Mouse (Mus musculus): ENCODE measurements around the gene Ctdspl. TPM values are rescaled to one million over a fixed set of nuclear protein-coding genes. Genes with fewer than 3 reads are reported as not detected.

The Ctdspl gene
- total RNA-seq, 4 experiments from 2014 or later, result 2.0 to 4.7 (median 3.1) TPM

DNA sequence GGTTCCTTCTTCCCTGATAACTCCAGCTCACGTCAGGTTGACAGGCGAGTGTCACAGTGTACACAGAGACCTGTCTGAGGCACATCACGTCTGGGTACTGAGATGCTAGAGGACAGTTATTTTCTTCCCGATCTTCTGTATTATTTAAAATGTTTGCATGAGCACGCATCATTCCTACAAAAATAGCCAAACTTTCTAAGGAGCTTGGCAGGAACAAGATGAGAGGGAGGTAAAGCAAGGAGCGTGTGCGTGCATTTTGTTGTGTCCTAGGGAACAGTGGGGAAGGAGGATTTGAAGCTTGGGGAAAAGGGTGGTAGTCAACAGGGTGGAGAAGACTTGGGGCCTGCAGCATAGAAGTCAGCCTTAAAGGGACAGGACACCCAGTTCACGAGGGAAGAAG lies 22.9 kb downstream of the Ctdspl start:
- no peak for DNase-seq (ENCODE audit: low spot score in 2 of 2)

DNA sequence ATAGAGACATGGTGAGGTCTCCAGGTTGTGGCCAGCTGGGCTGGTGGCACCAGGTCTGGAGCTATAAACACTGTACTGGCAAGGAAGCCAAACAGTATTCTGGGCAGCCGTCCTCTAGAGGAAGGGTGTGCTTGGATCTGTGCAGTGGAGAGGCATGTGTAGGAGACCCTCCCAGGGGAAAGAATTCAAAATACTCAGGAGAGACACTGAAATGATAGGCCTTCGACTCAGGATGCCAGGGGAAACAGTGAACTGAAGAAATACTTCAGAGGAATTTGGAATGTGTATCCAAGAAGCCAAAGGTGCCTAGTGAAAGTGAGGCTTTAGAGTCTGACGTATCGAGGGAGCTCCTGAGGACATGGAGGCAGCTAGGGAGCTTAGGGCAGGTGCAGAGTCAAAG lies 23.4 kb downstream of the Ctdspl start:
- DNase-seq (ENCODE audit: low spot score in 2 of 2), result no peak

DNA sequence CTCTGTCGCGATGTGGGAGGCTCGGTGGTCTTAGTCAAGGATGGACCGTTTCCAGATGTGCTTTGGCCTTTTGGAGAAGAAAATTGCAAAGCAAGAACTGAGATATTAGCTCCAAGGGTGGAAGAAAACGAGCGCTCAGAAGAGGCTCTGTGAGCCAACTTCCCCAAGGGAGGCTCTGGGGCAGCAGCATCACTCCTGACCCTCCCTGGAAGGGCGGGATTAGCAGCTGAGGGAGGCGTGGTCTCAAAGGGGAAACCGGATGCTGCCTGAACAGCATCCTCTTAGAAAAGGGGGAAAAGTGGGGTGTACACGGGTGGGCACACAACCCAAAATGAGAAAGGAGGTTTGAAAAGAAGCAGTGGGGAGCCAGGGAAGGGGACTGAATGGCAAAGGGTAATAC lies 23.8 kb downstream of the Ctdspl start:
- DNase-seq (ENCODE audit: low spot score in 2 of 2), result no peak

DNA sequence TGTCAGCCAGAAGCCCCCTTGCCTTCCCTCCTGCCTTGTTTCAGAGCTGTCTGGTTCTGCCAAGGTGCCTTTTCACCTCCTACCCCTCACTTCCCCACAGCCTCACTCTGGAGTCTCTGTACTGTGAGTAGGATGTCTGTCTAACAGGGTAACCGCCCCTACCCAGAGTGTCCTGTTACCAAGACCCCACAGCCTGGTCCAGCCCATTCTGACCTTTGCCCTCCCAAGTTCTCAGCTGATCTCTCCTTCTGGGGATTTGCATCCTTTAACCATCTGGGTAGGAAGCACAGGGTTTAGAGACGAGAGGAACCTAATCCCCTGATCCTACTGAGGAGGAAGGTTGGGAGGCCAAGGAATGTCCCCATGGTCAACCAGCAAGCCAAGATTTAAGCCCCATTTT lies 24.5 kb downstream of the Ctdspl start:
- DNase-seq (ENCODE audit: low spot score in 2 of 2), result no peak

DNA sequence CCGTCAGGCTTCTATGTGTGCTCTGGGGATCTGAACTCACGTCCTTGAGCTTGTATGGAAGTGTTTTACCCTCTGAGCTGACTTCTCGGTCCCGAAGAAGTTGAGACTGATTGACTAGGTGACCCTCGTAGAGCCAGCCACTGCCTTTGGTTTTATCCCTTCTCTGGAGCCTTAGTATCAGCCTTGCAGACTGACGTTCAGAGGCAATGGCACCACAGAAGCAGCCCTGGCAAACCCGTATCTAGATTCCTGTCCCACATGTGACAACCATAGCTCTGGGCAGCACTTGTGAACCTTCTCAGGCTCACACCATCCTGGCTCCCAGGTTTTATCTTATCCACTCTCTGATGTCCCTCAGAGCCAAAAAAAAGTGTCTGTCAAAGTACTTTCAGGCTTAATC lies 25.1 kb downstream of the Ctdspl start:
- DNase-seq (ENCODE audit: low spot score in 2 of 2), result no peak

DNA sequence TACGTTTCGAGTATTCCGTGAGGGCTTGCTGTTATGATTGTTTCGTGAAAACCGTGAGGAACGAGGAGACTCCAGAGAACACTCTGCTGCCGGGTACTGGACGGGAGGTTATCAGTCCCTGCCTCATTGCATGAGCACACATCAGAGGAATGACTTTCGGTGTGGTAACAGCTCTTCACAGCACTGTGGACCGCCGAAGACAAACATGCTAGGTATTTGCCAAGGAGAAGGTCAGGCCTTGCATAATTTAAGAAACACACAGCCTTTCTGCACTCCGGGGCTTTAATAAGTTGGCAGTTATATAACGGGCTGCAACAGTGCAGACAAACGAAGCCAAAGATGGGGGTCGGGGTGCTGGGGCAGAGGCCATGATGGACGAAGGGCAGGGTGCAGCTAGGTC lies 25.9 kb downstream of the Ctdspl start:
- DNase-seq (ENCODE audit: low spot score in 2 of 2), result no peak

DNA sequence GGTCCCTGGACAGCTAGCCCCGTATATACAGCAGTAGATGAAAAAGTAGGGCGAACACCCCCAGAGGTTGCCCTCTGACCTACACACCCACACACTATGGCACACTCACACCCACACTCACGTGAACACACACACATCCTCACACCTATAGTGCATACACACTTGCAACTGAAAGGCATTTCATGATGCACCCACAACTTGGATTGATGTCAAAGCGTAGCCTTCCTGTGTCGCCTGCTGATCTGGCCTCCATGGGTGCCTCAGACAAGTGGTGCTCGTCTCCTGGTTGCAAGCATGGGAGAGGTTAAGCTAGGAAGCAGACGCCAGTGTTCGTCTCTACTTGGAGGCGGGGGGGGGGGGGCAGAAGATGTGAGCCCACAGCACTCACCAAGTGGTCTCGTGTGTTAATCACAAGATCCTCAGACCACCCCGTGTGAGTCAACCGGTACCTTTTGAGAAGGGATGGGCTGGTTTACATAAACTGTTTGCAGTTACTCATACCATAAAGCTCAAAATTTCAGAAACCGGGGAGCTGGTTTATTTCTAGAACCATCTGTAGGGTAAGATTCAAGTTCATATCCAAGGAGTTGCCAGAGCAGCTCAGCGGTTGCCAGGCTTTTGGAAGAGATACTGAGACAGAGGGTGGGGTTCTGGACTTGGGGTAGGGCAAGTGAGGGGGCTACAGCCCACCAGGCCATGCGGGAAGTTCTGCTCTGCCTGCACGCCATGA lies 27.4 kb downstream of the Ctdspl start:
- DNase-seq (ENCODE audit: low spot score in 2 of 2), result no peak

DNA sequence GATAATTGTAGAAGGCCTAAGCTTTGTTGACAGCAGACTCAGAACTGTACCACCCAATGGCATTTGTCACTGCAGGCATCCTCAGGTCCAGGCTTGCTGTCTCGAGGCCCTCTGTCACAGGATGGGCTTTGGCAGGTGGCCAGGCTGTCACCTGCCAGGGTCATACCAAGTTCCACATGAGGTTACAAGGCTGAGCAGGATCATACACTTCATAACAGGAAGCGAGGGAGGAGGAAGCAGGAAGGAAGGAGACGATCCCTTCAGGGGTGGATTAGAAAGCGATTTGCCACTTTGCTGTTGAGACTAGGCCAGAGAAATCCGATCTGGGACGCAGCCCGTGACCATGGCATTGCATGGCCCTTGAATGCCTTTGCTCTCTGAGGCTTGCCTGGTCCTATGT lies 32.5 kb downstream of the Ctdspl start:
- DNase-seq (ENCODE audit: low spot score in 2 of 2), result no peak

DNA sequence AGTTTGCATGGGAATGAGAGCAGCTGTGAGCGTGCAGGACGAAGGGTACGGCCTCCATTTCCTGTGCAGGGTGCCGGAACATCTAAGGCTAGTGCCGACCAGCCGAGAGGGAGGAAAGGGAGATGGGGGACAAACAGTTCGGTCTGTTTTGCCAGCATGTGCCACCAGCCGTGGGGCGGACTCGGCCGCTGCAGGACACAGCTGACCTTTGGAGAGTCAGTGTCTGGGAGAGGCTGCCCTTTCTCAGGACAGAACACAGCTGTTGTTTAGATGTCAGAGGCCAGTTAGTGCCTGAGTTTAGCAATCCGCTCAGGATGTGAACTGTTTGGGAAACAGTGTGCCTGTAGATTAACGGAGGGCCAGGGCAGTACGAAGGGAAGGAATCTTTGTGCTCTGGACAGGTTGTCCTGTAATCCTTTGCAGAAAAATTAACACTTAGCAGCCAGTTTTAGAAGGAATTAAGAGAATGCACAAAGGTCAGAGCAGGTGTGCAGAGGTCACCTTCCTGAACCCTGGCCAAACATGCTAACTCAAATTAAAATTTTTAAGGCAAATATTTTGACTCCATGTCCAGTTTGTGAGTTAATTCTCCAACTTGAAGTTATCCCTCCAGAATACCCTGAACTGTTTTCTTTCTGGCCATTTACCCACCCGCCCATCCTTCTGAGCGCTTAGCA lies 34.3 kb downstream of the Ctdspl start:
- DNase-seq (ENCODE audit: low spot score in 2 of 2), result peak in 1 of 2 experiments; percentile 19

DNA sequence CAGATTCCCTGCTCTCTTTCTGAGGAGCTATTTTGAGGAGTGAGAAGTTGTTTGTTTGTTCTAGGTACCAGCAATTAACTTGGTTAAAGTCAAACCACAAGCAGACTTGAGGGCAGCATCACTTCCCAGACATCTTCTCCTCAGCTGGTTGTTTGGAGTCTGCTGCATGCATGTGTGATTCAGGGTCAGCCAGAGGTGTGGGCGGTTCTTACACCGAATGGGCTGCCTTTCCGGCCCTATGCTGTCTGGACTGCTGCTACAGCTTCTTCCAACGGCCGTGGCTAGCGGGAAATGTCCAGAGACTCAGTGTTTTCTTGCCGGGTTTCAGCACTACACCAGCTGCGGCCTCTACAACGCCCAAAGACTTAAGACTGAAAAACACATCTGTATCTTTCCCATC lies 36.9 kb downstream of the Ctdspl start:
- no peak for DNase-seq (ENCODE audit: low spot score in 2 of 2)

DNA sequence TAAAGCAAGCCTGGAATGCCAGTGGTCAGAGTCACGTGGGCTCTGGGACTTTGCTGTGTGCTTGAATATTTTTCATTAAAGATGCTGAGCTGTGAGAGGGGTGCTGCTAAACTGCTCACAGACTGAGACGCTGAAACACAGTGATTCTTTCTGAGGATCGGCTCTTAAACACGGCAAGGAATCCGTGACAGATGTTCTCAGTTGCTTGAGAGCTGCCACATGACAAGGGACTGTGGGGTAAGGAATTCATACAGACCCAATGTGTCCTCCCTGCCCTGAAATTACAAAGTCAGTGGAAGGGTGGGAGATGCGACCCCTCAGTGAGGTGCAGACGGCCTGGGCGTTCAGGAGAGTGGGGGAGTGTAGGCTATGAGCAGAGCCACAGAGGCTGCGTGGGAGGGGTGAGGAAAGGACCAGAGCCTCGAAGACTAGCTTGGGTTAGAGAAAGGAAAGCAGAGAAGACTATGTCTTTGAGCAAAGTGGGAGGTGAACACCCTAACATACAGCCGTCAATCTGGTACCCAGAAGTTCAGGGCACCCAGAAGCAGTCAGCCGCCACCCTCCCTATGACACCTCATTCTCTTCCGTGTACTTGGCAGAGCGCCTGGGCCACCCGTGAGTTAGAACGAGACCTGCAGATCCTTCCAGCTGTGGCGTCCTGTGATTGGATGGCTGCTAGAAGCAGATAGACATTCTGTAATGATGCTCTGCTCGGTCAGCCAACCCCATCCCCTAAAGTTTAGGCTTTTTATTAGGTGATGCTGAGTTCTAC lies 38.2 kb downstream of the Ctdspl start:
- DNase-seq (ENCODE audit: low spot score in 2 of 2), result no peak

DNA sequence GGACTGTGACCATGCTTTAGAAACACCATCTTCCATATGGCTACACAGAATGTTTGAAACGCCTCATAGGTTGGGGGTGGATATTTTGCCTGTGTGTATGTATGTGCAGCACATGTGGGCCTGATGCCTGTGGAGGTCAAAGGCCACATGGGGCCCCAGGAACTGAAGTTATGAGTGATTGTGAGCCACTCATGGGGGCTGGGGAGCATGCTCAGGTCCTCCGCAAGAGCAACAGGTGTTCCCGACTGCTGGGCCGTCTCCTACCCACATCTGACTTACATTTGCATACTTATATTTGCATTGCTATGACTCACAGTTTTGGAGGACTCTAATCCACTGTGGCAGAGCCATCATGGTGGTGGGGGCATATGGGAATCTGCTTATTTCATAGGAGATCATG lies 43.6 kb downstream of the Ctdspl start:
- DNase-seq (ENCODE audit: low spot score in 2 of 2), result no peak

DNA sequence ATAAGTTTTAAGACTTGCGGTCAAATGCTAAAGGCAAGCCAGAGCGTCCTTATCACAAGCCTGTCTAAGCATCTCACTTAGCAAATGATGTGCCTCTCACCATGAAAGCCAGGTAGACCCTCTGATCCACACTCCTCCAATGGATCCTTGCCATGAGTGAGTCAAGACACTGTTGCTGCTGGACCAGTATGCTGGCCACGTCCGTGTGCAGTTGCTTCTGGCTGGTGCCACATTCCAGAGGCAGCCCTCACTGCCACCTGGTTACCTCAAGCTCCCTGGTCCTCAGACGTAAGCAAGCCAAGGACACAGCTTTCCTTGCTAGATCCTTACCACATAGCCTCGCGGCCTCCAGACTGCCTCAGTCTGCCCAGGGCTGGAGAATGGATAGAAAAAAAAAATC lies 46.8 kb downstream of the Ctdspl start:
- no peak for DNase-seq (ENCODE audit: low spot score in 2 of 2)

DNA sequence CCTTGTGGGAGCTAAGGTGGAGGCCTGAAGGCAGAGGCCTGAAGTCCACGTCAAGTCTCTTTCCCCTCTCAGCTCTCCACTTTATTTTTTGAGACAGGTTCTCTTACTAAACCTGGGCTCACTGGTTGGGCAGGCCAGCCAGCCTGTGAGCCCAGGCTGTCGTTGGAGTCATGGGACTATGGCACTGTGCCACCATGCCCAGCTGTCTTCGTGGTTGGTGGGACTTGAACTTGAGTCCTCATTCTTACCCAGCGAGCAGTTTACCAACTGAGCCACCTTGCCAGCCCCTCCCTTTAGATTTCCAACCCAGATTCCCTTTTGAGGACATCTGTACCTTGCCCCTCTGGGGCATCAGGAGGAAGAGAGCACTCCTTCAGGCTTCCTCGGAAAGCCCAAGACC lies 47.3 kb downstream of the Ctdspl start:
- DNase-seq (ENCODE audit: low spot score in 2 of 2), result no peak

DNA sequence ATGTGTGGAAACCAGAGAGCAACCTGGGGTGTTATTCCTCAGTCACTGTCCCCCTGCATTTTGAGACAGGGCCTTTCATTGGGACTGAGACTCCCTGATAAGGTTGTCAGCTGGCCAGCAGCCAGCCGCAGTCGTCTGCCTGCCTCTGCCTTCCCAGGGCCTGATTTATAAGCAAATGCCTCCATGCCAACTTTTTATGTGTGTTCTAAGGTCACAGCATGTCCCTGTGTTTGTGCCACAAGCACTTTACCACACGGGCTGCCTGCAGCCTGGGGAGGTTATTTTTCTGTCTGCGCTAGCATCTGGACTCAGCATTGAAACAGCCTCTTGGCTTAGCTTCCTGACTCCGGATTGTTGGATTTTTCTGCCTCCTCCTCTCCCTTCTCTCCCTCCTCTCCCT lies 47.9 kb downstream of the Ctdspl start:
- DNase-seq (ENCODE audit: low spot score in 2 of 2), result peak in 1 of 2 experiments; percentile 24

DNA sequence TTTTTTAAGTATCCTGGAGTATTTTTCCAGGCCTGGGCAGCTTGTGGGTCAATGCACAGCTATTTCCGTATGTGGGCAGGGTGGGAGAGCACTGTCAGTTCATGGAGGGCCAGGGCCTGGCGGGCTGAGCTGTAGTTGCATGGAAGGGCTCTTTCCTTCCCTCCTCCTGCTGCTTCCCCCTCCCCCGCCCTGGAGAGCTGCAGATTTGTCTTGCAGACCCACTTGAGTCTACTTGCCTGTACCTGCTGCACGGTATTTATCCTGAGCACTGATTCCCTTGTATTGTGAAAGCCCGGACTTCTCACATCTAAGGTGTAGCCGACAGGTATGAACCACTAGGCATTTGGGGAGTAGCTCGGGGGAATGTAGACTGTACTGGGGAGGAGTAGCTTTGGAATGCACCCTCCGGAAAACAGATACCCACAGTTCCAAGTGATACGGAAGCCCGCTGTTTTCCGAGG lies 49.0 kb downstream of the Ctdspl start:
- DNase-seq (ENCODE audit: low spot score in 2 of 2), result no peak

DNA sequence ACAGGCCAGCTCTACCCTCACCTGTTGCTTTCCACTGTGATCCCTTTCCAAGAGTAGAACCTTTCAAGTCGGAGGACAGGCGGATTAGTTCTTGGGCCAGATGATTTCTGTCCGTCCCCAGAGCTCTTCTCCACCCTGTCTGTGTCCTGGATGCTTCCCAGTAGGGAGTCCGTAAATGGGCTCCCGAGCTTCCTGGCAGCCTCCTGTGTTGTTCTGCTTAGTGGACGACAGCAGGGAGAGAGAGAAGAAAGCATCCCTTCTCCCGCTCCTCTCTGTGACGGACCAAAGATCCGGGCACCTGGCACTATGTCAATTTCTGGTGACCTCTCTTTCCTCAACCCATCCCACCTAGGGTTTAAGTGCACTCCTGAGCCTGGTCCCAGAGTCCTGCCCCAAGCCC lies 49.5 kb downstream of the Ctdspl start:
- DNase-seq (ENCODE audit: low spot score in 2 of 2), result no peak

DNA sequence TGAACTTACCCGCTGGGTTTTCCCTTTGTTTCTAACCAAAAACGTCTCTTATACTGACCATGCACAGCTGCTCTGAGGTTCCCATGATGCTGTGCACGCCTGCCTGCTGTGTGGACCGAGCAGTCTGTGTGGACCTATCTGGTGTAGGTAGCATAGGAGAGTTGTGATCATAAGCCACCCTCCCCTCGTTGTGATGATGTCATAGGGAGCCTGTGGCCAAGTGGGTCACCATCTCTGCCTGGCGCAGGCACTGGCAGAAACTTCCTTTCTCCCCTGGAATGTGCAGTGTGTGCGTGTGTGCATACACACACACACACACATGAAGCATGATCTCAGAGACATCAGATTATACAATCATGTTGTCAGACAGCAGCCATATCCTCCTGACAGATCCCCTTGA lies 50.3 kb downstream of the Ctdspl start:
- DNase-seq (ENCODE audit: low spot score in 2 of 2), result no peak

DNA sequence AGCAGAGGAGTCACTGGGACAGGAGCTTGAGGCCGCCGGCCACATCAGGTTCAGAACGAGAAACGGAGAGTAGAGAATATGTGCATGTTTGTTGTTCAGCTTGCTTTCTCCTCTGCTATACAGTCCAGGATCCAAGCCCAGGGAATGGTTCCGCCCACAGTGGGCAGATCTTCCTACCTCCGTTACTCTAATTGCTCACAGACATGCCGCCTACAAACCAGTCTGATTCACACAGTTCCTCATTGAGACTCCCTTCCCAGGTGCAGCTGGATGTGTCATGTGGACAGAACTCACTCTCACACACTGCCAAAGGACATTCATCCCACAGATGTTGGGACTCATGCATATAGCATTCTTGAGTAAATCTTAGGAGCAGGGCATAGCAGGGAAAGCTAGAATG lies 51.2 kb downstream of the Ctdspl start:
- no peak for DNase-seq (ENCODE audit: low spot score in 2 of 2)

DNA sequence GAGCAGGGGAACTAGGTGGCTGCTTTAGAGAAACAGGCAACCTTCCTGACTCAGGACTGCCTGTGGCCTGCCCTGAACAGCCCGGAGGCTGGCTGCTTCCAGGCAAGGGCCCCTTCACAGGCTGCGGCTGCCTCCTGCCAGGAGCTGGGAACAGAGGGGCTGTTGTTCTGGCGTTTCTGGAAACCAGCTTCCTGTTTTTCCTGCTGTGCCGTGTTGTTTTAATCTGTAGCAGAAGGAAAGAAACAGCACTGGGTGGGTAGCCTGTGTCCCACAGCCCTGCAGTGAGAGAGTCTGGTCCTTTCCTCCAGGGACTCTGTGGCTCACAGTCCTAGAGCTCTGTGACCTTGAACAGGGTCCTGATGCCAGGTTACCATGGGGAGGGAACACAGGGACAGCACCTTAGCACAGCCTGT lies 54.2 kb downstream of the Ctdspl start:
- no peak for DNase-seq (ENCODE audit: low spot score in 2 of 2)

DNA sequence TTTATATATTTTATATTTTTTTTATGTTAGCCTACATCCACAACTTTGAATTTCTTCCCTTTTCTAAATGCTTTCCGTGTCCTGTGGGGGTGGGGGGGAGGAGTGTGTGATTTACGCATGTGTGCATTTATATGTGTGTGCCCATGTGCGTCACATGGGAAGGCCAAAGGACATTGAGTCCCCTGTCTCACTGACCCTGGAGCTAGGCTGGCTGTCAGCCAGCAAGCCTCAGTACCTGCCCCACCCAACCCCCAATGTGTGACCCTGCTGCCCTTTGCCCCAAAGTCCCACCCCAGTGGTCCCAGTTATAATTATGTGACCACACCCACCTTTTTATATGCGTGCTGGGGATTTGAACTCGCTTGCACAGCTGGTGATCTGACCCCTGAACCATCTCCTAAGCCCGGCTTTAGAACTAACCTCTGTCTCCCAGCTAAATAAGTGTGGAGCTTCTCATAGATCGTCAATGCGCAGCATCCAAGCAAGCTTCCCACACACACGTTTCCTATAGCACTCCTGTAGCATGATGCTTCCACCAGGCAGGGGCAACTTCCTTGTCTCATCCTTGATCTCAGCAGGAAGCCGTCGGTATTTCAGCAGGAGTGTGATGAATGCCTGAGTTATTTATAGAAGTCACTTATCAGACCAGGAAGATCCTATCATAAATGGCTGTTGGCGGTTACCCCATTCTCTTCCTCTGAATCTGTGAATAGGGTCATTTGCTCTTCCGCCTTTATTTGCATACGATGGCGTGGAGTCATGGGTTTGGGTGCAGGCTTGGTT lies 58.6 kb downstream of the Ctdspl start:
- DNase-seq (ENCODE audit: low spot score in 2 of 2), result no peak

DNA sequence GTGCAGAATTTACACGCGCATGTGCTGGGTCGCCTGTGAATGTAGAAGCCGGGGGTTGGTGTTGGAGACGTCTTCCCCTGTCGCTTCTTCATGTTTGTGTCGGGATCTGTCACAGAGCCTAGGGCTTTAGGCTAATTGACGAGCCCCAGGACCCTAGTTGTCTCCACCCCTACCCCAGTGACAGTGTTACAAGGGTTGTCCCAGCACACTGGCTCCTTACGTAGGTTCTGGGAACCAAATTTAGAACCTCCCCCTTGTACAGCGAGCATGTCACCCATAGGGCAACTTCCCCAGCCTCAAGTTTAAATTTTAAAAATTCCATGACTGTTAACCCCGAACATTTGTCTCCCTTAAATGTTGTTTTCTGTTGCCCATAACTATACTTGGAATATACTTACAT lies 60.0 kb downstream of the Ctdspl start:
- DNase-seq (ENCODE audit: low spot score in 2 of 2), result no peak
